Mouse (Mus musculus) small intestine, adult 2 months (tissue): Measurements from ENCODE around the gene Nfrkb.

Experiments used
- CTCF ChIP-seq: fragments of 200-500 bp; IDR thresholded peaks from 2 replicates; pipeline ENCODE4 v1.5.1; 2012; ENCODE audit warnings: low read depth, mild to moderate bottlenecking, control low read depth, inconsistent platforms, low read length, moderate library complexity, mixed read lengths; ENCODE audit not compliant: insufficient replicate concordance, insufficient read length; ENCODE audit errors: extremely low read depth
- POLR2A ChIP-seq: fragments of 200-500 bp; IDR thresholded peaks from 2 replicates; pipeline ENCODE4 v1.6.1; 2012; ENCODE audit warnings: low read depth, mild to moderate bottlenecking, control low read depth, inconsistent platforms, low read length, moderate library complexity

GRCm38 (mm10) chr9:31384786-31385499 lies 1.0 kb upstream of the Nfrkb start:
- TF ChIP-seq CTCF (no peak), POLR2A (no peak)
